Mouse (Mus musculus) brain, adult 2 months (tissue): Measurements from ENCODE around the gene Nrxn1.

ENCODE experiments used
- DNase-seq: peaks from one replicate; pipeline ENCODE4 v3.0.0; 2011; ENCODE audit warnings: low read depth, low spot score

Nrxn1 gene

DNA sequence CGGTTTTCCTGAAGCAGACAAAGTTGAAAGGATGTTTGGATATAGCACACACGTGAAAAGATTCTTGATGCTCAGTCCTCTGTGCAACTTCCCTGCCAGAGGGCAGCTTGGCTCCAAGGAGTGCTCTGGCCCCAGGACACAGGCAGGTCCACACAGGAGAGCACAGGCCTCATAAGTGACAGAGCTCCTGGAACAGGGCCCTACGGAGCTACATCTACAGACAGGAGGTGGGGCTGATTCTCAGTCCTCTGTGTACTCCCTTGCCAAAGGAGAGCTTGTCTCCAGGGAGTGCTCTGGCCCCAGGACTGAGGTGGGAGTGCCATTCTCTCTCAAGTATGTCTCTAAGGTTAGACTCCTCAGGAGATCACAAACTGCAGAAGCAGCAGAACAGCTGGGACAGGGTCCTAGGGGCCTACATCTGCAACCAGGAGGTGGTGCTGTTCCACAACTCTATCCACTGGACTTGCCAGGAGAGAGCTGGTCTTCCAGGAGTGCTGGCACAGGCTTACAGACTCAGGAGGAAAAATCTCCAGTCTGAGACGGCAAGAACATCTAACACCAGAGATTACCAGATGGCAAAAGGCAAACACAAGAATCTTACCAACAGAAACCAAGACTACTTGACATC, 129.9 kb downstream of the Nrxn1 start:
- DNase-seq = peak; percentile 70

DNA sequence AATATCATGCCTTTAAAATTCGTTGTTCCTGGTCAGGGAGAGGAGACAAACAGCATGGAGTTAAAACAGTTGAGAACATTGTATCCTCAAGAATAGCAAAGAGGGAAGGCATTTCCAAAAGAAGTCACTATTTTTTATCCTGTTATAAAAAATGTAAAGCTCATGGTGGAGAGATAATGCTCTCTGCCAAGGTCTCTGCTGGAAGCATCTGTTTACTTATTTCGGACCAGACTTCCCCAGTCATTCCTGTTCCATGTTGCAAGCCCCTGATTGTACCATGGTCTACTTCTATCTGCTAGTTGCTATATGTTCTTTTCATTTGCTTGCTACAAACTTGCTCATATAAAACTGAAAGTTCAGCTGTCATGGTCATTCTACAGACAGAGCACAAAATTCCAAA, 137.7 kb downstream of the Nrxn1 start:
- peak; percentile 82 for DNase-seq

DNA sequence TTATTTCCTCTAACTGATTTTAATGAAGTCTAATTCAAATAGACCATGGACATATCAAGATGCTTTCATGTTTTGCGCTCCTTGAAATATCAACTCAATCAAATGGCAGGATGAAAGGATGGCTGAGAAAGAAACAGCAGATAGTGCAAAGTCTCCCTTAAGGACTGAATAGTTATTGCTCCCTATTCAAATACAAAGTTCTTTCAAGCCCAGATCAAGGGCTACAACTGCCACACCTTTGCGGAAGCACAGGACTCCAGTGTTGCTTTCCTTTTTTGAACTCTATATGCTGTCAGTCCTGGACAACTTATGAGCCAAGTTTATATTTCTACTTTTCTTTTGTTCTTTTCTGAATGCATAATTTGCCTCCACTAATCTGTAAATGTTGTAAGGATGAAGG, 157.9 kb downstream of the Nrxn1 start:
- DNase-seq = no peak

DNA sequence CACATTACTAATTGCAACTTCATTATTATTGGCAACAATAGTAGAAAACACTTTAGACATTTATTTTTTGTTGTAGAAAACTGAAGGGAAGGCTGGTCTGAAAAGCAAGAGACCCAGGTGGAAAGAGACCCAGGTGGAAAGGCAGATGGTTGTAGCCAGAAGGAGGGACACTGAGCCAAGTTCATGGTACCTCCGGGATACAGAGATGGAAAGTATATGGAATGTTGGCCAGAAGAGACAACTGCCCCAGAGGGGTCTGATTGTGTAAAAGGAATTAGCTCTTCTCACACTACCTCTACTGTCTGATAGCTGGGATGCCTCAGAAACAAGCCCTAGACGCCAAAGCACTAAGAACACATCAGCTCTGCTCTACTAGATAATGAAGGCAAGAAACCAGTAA, 179.6 kb downstream of the Nrxn1 start:
- DNase-seq = peak; percentile 97

DNA sequence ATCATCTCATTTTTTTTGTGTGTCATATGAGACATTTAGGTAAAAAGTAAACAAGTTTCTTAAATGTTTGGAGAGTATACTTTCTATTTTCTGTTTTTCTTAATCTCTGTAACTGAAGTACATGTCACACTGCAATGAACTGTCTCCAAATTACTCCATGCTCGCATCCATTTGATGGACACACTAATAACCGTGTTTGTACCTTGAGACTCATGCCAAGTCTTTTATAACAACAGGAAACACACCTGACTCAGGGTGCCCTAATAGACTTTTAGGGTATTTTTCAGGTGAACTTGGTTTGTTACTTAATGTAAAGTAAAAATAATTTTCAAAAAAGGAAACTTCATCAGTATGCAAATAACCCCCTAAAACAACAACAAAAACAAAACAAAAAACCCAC, 180.1 kb downstream of the Nrxn1 start:
- peak; percentile 72 for DNase-seq

DNA sequence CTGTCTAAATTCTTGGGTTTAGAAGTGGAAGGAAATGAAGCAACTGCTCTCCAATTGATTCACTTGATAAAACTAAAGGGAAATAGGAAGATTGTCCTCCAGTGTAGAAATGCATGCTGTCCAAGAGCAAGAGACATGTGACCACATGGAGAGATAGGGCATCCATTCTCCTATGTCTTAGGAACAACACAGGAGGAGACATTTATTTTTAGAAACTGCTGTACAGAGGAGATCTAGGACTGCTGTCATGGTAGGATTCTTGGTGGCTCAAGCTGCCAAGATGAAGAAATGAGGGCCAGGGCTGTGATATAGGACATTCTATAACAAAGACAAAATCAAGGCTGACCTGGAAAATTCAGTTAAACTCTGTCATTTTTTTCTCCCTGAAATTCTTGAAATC, 180.5 kb downstream of the Nrxn1 start:
- peak; percentile 65 for DNase-seq

DNA sequence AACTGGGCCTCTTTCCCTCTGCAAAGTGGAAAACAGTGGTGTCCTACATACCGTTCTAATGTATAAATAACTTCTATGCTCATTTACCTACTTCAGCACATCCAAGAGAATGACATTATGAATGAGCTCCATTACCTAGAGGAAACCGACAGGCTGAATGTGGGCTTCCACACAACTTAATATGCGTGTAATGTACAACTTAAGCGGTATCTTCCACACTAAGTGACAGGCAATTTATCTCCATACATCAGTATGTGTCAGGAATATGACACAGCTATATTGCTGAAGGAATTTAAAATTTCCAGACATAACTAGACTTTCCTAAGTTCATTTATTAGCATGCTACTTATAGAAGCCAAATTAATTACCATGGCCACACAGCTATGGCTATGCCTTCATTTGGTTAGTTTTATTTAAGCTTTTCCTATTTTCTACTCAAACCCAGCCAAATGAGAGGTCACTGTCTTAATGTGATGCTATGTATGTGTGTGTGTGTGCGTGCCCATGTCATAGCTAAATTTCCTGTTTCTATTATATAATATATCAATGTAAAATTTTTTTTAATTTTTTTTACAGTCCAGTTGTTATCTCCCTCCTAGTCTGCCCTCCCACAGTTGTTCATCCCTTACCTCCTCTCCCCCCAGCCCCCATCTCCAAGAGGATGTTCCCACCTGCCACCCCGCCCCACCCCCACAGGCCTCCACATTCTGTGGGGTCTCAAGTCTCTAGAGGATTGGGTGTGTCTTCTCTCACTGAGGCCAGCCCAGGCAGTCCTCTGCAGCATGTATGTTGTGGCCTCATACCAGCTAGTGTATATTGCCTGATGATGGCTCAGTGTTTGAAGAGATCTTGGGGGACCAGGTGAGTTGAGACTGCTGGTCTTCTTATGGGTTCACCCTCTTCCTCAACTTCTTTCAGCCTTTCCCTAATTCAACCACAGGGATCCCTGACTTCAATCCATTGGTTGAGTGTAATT, 186.5 kb downstream of the Nrxn1 start:
- no peak for DNase-seq

DNA sequence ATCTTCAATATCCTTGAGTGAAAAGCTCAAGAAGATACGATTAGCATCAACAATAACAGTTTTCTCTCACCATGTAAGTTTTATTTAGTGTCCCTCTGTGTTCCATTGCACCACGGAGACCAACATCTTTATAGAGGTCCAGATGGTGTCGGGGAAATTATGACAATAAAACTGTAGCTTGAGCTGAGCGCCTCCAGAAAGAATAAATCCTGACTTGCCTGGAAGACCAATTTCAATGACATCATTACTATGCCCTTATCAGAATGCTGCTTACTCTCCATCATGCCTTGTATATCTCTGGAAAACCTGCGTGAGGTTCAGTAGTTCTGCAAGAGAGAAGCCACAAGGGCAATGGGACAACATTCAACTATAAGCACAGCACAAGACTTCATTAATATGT, 187.7 kb downstream of the Nrxn1 start:
- DNase-seq = peak; percentile 68

DNA sequence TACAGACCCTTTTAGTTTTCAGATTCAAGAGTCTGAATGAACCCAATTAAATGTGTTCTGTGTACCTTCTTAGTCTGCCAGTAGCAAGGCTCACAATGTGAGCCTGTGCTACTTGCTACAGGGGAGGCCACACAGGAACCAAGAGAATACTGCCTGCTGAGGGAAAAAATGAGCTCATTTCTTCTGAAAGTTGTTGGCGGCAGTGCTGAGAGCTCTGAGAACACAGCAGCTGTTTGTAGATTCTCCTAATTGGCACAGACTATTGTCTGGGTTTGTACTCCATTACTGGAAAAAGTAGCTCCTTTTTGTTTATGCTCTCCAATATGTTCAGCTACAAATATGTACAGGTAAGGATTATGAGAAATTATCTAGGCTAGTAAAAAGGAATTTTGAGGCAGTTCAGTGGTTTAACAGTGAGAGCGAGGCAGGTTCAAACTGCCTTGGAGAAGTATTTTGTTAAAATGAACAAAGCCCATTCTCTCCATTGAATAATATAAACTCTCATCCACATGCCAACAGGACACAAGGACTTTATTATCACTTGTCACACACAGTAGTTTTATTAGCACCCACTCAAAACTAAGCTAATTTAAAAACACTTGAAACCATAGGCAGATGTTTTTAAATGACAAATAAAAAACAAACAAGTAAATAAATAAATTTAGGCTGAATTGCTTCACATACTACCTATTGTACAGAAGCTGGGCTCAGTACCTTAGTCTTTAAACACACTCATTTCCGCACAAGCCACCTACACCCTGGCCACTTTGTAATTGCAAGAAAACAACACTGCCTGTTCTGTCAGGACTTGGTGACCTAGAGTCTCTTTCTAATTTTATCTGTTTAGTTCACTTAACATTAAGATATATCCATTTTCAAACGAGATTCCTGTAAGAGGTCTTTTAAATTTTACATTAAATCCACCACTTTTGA, 200.3 kb downstream of the Nrxn1 start:
- DNase-seq = peak; percentile 93

DNA sequence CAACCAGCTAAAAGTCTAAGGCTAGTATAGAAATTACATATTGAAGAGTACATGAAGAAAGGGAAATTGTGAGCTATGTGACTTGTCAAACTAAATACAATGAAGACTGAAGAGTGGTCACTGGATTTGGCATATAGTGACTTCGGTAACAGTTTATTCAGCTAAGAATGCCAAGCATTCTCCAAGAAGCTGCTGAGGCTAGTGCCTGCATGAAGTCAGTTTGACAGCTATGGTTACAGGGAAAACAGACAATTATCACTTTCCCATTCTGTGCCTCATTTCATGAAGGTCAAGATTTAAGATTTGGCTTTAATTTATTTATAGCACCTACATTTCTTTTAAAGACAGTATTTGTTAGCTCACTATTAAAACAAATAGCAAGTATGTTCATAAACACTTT, 201.2 kb downstream of the Nrxn1 start:
- no peak for DNase-seq

DNA sequence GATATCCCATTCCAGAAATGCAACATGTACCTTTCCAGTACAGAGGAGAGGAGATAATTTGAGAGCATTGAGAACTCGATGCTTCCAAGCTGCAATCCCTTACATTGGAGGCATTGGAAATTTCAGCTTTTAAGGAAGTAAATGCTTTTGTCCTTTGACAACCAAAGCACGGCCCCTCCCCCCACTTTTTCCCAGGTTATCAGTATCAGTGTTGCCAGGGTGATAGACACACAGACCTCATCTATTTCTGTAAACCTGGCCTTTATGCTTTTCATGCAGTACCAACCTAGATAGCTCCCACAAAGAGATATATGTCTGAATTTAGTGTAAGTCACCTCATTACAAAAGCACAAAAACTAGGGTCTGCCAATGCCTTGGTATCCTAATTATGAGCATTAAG, 235.6 kb downstream of the Nrxn1 start:
- DNase-seq = no peak

DNA sequence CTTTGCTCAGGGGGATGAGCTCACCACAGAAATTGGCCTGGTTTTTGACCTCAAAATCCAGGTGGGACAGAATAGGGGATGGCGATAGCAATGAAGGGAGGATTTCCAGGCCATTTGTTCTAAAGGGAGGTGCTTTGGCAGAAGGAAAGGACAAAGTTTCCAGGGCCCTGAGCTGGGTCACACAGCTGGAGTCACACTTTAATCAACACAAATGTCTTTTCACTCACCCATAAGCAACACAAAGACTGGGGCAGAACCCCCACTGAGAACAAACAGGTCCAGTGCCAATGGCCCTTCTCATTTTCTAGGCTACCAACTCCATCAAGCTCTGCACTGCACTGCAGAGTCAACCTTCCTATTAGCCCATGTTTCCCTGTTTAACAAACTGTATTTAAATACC, 249.0 kb downstream of the Nrxn1 start:
- peak; percentile 55 for DNase-seq

DNA sequence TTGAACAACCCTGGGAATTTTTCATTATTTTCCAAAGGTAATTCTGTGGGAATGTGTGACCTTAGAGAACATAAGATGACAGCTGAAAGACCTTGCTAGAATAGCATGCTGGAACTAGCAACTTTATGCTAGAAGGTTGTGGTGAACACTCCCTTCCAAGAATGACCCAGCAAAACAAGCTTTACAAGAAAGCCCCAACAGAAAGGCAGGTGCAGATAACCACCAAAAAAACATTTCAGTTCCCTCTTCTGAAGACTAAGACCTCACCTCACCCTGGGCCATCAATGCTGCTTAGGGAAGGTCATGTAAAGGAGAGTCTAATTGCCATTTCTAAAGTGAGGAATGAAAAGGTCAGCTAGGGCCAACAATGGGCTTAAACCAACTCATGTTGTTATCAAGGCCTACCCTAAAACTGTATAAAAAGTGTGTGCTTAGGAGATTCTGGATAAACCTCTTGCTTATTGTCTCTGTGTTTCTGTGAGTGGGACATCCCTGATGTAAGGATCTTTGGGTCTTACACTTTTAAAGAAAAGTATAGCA, 249.7 kb downstream of the Nrxn1 start:
- DNase-seq = no peak

DNA sequence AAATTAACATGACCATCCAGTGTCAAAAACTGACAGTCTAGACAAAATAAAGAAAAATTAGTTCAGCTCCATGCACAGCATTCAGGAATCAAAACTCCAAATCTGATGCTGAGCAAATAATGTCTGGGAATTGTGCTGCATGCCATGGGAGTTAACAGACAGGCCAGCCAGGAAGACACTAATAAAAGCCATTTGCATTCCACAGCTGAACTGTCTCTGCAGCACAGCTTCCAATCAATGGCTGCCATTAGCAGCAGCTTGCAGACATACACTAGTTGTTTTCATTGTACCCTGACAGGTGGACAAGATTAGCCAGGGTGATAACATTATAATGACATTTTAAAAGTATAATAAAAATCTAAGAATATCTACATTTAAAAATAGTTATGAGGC, 255.9 kb downstream of the Nrxn1 start:
- peak; percentile 45 for DNase-seq

DNA sequence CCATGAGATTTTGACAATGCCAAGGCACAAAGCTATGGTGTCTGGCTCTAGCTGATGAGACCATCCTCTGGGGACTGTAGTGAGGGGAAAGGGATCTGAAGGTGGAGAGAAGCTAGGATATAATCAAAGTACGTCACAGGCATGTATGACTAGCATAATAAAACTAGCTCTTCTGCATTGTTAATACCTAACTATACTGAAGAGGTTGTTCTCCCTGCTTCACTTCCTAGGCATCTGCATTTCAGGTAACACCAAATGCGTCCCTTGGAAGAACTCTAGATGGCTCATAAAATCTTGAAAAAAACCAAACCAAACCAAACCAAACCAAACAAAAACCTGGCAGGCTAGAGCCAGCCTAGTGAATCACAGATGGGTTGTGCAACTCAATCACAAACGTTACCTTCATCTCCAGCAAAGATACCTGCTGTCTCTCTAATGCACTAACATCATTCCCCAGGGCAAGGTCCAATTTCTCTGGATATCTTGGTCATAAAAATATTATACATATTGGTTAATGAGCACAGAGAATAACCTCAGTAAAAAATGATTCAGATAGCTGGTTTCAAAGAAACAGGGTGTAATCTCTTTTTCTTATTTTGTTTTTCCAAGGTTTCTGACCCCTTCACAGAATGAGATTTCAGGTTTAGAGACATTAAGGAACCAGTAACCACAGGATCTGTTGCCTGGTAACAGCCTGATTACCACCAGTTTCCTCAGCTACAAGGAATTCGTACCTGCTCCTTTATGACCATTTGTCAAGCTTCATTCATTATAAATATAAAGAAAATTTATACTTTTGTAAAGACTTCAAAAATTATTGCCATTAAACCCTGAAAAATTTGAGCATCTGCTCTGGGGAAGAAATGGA, 256.5 kb downstream of the Nrxn1 start:
- DNase-seq = peak; percentile 89

DNA sequence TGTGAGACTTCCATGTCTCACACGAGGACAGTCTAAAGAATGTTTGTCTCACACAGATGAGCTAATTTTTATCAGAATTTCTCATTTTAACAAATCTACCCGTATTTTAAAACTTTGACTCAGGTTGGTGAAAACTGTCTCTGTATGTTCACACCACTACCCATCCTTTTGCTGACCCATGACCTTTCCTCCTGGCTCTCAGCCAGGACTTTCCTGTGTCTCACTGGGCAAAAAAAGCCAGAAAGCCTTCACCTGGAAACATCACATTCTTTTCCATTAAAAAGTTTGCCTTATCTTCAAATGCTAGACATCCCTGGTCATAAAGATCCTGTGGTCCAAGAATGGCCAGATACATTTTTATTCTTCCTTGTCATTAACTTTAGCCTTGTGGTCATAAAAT, 274.5 kb downstream of the Nrxn1 start:
- DNase-seq = no peak

DNA sequence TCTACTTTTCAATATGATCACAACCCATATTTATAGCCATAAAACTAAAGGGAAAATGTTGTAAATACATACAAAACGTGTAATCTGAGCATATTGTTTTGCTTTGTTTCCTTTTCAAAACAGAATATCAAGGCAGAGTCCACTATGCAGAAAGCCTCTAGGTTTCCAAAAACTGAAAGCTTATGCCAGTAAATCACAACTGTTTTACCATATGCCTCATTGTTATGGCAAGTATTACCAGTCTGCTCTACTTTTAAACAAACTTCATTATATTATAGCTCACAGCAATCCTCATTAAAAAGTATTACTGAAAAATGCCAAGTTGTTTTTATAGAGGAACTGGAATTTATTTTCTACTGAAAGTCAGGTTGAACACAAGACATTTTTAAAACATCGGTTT, 275.0 kb downstream of the Nrxn1 start:
- DNase-seq = peak; percentile 72

DNA sequence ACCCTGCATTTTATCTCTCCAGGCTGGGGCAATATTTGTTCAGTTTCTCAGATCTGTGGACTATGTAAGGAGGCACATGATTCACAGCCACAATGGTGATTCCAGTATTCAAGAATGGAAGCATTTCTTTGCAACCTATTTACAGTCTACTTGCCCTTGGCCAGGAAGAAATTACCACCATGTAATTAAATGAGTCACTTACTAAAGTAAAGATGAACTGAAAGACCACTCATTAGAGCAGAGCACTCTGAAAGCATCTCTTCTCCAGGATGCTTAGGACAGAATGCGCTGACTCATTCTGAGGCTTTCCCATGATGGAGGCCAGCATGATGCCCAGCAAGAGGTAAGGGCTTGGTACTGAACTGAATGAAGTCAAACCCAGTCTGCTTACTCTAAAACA, 277.6 kb downstream of the Nrxn1 start:
- peak; percentile 68 for DNase-seq

DNA sequence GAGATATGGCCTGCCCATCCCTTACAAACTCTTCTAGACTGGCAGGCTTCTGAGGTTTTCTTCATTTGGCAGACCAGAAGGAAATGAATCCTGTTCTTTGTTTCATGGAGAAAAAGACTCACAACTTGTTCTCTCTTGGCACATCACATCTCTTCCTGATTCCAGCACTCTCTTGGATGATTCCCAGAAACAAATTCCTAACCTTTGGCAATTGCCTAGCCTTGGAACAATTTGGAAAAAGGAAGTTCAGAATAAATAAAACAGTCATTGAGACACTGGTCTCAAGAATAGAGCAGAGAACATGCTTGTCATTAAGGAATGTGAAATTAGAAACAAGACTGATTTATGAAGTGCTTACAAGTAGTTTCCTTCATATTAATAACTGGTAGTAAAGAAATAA, 279.1 kb downstream of the Nrxn1 start:
- peak; percentile 89 for DNase-seq

DNA sequence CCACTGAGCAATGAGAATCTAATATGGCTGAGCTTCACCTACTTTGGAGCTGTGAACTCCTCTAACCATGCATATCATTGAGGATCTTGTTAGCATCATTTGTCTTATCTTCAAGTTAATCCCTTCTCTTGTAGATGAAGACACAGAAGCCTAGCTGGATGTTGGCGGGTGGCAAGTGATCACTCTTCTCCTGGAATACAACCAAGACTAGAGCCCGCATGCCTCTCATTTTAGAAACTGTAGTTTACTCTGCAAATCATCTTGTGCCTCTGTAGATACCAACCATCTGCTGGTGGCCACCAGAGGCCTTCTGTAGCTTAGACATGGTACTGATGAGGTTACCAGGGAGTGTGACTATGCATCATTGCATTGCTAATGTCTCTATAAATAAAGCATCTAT, 280.4 kb downstream of the Nrxn1 start:
- peak; percentile 61 for DNase-seq
